Mouse (Mus musculus) MEL (cell line): ENCODE measurements at regions not wholly inside any gene's neighbourhood (a gene's known extent, or its start where the extent isn't known, plus 50 kb on each side); places are given as distances from the start of the nearest gene placed in this dataset.

Experiments
- CHD1 ChIP-seq: IDR thresholded peaks from 2 replicates; pipeline ENCODE4 v1.6.1; 2012; ENCODE audit warnings: low read depth, mild to moderate bottlenecking, inconsistent platforms, low read length, improper control_type of control experiment
- CHD2 ChIP-seq: IDR thresholded peaks from 2 replicates; pipeline ENCODE4 v1.6.1; 2011; ENCODE audit warnings: low read length, improper control_type of control experiment
- E2F4 ChIP-seq: IDR thresholded peaks from 2 replicates; pipeline ENCODE4 v1.6.1; 2011; ENCODE audit warnings: low read depth, low read length, improper control_type of control experiment, borderline replicate concordance
- ELF1 ChIP-seq: IDR thresholded peaks from 2 replicates; pipeline ENCODE4 v1.6.1; 2014; ENCODE audit warnings: low read depth, mild to moderate bottlenecking, inconsistent platforms, low read length, improper control_type of control experiment, moderate library complexity
- EP300 ChIP-seq, 2 experiments: IDR thresholded peaks; 2 replicates each; pipeline ENCODE4 v1.6.1; 2011; ENCODE audit warnings: improper control_type of control experiment in 2 of 2, low read length in 2 of 2, low read depth in 1 of 2, mild to moderate bottlenecking in 1 of 2
- ETS1 ChIP-seq: IDR thresholded peaks from 2 replicates; pipeline ENCODE4 v1.6.1; 2012; ENCODE audit warnings: low read depth, mild to moderate bottlenecking, inconsistent platforms, low read length, improper control_type of control experiment, moderate library complexity
- GATA1 ChIP-seq: IDR thresholded peaks from 2 replicates; pipeline ENCODE4 v1.6.1; 2011; ENCODE audit warnings: low read depth, low read length, improper control_type of control experiment
- MYC ChIP-seq: IDR thresholded peaks from 2 replicates; pipeline ENCODE4 v1.6.1; 2011; ENCODE audit warnings: low read depth, mild to moderate bottlenecking, low read length, improper control_type of control experiment, moderate library complexity
- RCOR1 ChIP-seq: IDR thresholded peaks from 2 replicates; pipeline ENCODE4 v1.6.1; 2012; ENCODE audit warnings: low read depth, mild to moderate bottlenecking, inconsistent platforms, low read length, improper control_type of control experiment

GRCm38 (mm10) chr3:129390506-129390905, 58.0 kb upstream of the Enpep start:
- no peak for TF ChIP-seq ETS1
- no peak for TF ChIP-seq MYC
- TF ChIP-seq E2F4, result no peak
- no peak for TF ChIP-seq EP300 (IDR thresholded peaks at IDR 0.05; ENCODE audit: low read depth in 1 of 2, low read length in 2 of 2)
- TF ChIP-seq CHD2, result no peak
- TF ChIP-seq ELF1, result no peak
- TF ChIP-seq GATA1, result no peak
- TF ChIP-seq RCOR1, result no peak
- TF ChIP-seq CHD1, result no peak
